Mouse (Mus musculus) MEL (cell line): ENCODE measurements around the gene Arnt2.

Experiments
- CTCF ChIP-seq, 3 experiments: IDR thresholded peaks in 2 of 3; conservative IDR thresholded peaks in 1 of 3; 2 replicates each; pipeline ENCODE4 v1.5.1; 2011 to 2012; ENCODE audit warnings: low read length in 3 of 3, low read depth in 2 of 3, mild to moderate bottlenecking in 2 of 3, improper control_type of control experiment in 1 of 3, inconsistent platforms in 1 of 3, mixed read lengths in 1 of 3, moderate library complexity in 1 of 3; ENCODE audit not compliant: control insufficient read depth in 1 of 3, insufficient read depth in 1 of 3, poor library complexity in 1 of 3, severe bottlenecking in 1 of 3
- POLR2A ChIP-seq, 2 experiments: IDR thresholded peaks; 2 replicates each; pipeline ENCODE4 v1.6.1; 2011 to 2012; ENCODE audit warnings: low read length in 2 of 2, mild to moderate bottlenecking in 2 of 2, control low read depth in 1 of 2, improper control_type of control experiment in 1 of 2, low read depth in 1 of 2, moderate library complexity in 1 of 2; ENCODE audit not compliant: control insufficient read depth in 1 of 2, insufficient read depth in 1 of 2, poor library complexity in 1 of 2
- USF1 ChIP-seq: IDR thresholded peaks from 2 replicates; pipeline ENCODE4 v1.6.1; 2014; ENCODE audit warnings: low read depth, mild to moderate bottlenecking, inconsistent platforms, low read length, improper control_type of control experiment, moderate library complexity
- ZKSCAN1 ChIP-seq: IDR thresholded peaks from 2 replicates; pipeline ENCODE4 v1.6.1; 2012; ENCODE audit warnings: low read depth, mild to moderate bottlenecking, inconsistent platforms, low read length, improper control_type of control experiment, moderate library complexity

DNA sequence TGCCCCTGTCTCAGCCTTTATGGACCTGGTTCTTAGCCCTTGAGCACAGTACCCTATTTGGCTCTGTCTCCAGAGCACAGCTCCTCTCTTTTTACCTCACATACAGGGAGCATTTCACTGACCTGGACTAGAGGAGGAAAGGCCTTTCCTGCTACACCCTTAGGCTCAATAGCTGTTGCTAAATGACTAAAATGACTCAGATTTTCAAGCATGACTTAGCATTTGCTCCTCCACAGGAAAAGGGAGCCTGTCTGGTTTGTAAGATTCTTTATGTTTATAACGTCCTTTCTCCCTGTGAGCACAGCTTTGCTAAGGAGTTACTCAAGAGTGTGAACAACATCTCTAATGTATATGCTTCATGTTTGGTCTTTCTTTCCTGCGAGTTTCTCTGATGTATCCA is 47.3 kb downstream of the Arnt2 start:
- TF ChIP-seq POLR2A (IDR thresholded peaks at IDR 0.05; ENCODE audit: control insufficient read depth in 1 of 2, insufficient read depth in 1 of 2, low read depth in 1 of 2, low read length in 2 of 2, poor library complexity in 1 of 2) (no peak), CTCF (IDR thresholded peaks at IDR 0.05 in 2 of 3, conservative IDR thresholded peaks at IDR 0.05 in 1 of 3; ENCODE audit: control insufficient read depth in 1 of 3, insufficient read depth in 1 of 3, low read depth in 2 of 3, low read length in 3 of 3, poor library complexity in 1 of 3, severe bottlenecking in 1 of 3) (no peak), USF1 (no peak), ZKSCAN1 (no peak)
